Mouse (Mus musculus) neural tube, embryonic 13.5 days (tissue): Measurements from ENCODE around the gene Gm12216. TPM values are rescaled to one million over a fixed set of nuclear protein-coding genes. Genes with fewer than 3 reads are reported as not detected.
"Not testable (repeated sequence)": the region's sequence is repeated elsewhere in the genome, so short reads cannot be mapped to it uniquely, and the experiment has no call there.

ENCODE experiments used
- ATAC-seq: fragments of 200-750 bp; cut with Nextera tagmentation; 2 replicates; pipeline ENCODE4 v1.8.0; 2017; ENCODE audit warnings: low read depth, mild to moderate bottlenecking, moderate TSS enrichment, moderate library complexity
- H3K27ac ChIP-seq: fragments of 300-500 bp; sonication (generic); replicated peaks from 2 replicates; pipeline ENCODE4 v1.5.1; 2015; ENCODE audit warnings: moderate library complexity, mild to moderate bottlenecking, inconsistent platforms
- H3K27me3 ChIP-seq: fragments of 300-500 bp; sonication (generic); 2 replicates; pipeline ENCODE4 v1.6.1; 2015; ENCODE audit warnings: mild to moderate bottlenecking, inconsistent platforms
- H3K36me3 ChIP-seq: fragments of 300-500 bp; sonication (generic); 2 replicates; pipeline ENCODE4 v1.6.1; 2015; ENCODE audit warnings: mild to moderate bottlenecking, inconsistent platforms
- H3K4me1 ChIP-seq: fragments of 300-500 bp; sonication (generic); replicated peaks from 2 replicates; pipeline ENCODE4 v1.6.1; 2015; ENCODE audit warnings: inconsistent platforms
- H3K4me2 ChIP-seq: fragments of 300-500 bp; sonication (generic); 2 replicates; pipeline ENCODE4 v1.6.1; 2015; ENCODE audit warnings: inconsistent platforms, mild to moderate bottlenecking, moderate library complexity
- H3K4me3 ChIP-seq: fragments of 300-500 bp; sonication (generic); 2 replicates; pipeline ENCODE4 v1.5.1; 2015; ENCODE audit warnings: mild to moderate bottlenecking, inconsistent platforms
- H3K9ac ChIP-seq: fragments of 300-500 bp; sonication (generic); 2 replicates; pipeline ENCODE4 v1.6.1; 2015; ENCODE audit warnings: moderate library complexity, mild to moderate bottlenecking, inconsistent platforms
- H3K9me3 ChIP-seq: fragments of 300-500 bp; sonication (generic); 2 replicates; pipeline ENCODE4 v1.6.1; 2016; ENCODE audit warnings: inconsistent platforms
- WGBS: fragments of 180-500 bp; shearing (Covaris S2); methylation state at CpG from one replicate; pipeline ENCODE4 v1.1.7; 2015; 5-methylcytosine and 5-hydroxymethylcytosine counted together
- polyA plus RNA-seq: library from polyadenylated mRNA; unstranded; fragments of >200 nt; fragmentation: Nextera tagmentation; extraction: Ambion mirVana; gene quantifications from 2 replicates; pipeline ENCODE4 v1.2.1, GENCODE M21; 2015

Gene Gm12216
- polyA plus RNA-seq, 1 experiment from 2014 or later: 1.6 TPM

DNA sequence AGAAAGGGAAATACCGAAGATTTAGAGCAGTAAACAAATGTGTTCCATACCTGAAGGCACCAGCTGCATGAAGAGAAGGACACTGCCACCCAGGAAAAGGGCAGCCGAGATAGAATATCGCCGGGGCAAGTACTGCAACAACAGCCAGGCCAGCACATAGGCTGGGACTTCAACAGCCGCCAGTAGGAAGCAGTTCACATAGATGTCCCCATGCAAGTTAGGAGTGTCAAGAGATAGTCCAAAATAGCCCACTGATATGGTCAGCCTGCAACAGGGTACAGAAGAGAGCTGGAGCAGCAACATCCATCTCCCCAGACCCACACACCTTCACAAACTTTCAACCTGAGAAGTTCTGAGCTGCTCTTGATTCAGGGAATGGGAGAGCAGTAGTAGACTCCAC is 10.1 kb upstream of the Gm12216 start:
- Histone ChIP-seq H3K4me2 (no peak overlapping the region), H3K9ac (no peak overlapping the region), H3K36me3 (peaks cover 43% of the 10 kb centered on the region), H3K4me1 (no peaks in the 10 kb centered on the region), H3K27ac (no peak overlapping the region), H3K4me3 (no peak overlapping the region), H3K27me3 (no peaks in the 10 kb centered on the region), H3K9me3 (no peaks in the 10 kb centered on the region)
- 88% methylated on average over 5 of the region's 5 CpGs for whole genome bisulfite sequencing
- ATAC-seq: no peak

DNA sequence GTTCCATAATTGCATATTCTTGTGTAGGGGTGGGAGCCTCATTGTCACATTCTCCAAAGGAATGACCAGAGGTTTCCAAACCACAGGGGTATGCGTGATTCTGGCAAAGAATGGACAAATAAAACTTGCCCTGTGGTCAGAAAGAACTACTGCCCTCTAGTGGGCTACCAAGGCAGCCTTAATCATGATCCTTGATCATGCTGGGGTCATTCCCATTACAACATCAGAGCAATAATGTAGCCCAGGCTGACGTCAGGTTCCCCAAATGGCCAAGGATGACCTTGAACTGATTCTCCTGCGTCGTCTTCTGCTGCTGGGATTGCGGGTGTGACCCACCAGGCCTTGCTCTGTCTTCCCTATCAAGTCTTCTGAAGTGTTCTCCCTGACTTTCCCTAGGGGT is 9.3 kb upstream of the Gm12216 start:
- H3K9me3 ChIP-seq, H3K4me3 ChIP-seq, H3K4me2 ChIP-seq, H3K27ac ChIP-seq, H3K4me1 ChIP-seq, H3K9ac ChIP-seq, ATAC-seq, H3K27me3 ChIP-seq: not testable (repeated sequence)
- 53% methylated on average over 5 of the region's 5 CpGs for WGBS
- peaks cover 43% of the 10 kb centered on the region for H3K36me3 ChIP-seq

DNA sequence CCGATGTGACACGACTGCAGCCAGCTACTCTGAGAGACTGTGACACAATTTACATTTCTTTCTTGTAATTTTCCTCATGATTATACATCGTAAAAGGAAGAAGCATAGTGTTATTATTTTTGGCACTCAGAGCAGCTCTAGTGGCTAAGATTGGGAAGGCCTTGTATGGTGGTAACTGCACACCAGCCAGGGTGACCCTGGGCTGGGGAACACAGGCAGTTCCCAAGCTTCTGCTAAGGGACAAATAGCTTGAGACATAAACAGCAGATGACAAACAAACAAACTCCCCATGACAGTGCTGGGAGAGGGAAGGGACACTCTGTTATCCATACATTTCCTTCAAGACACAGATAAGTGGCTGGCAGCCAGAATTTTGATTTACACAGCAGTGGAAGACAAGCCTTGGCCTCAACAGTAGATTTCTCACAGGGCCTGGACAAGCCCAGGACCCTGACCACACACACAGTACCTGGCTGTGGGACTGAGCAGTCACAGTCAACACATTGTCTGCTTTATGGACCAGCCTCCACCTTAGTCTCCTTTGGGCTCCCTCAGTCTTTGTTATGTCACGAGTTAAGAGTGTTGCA is 5.8 kb upstream of the Gm12216 start:
- not testable (repeated sequence) for ATAC-seq, H3K9ac ChIP-seq, H3K27ac ChIP-seq, H3K27me3 ChIP-seq, H3K9me3 ChIP-seq, H3K4me2 ChIP-seq, H3K4me3 ChIP-seq, H3K4me1 ChIP-seq
- WGBS: 67% methylated on average over 3 of the region's 4 CpGs
- H3K36me3 ChIP-seq: peaks cover 10% of the 10 kb centered on the region

DNA sequence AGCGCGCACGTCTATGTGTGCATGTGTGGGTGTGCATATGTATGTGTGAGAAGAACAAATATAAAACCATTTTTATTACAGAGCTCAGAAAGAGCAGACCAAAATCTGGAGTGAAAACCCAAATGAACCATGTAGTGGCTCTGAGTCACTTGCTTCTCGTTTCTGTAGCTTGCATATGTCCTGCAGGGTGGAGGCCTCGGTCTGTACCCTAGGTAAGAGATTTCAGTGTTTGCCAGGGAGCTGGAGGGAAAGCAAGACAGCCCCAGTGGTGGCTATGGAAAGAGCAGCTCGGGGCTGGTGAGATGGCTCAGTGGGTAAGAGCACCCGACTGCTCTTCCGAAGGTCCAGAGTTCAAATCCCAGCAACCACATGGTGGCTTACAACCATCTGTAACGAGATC is 1.9 kb upstream of the Gm12216 start:
- ATAC-seq, H3K36me3 ChIP-seq, H3K9me3 ChIP-seq, H3K27me3 ChIP-seq, H3K9ac ChIP-seq, H3K27ac ChIP-seq, H3K4me1 ChIP-seq, H3K4me3 ChIP-seq, H3K4me2 ChIP-seq: not testable (repeated sequence)
- 84% methylated on average over 6 of the region's 9 CpGs for WGBS

DNA sequence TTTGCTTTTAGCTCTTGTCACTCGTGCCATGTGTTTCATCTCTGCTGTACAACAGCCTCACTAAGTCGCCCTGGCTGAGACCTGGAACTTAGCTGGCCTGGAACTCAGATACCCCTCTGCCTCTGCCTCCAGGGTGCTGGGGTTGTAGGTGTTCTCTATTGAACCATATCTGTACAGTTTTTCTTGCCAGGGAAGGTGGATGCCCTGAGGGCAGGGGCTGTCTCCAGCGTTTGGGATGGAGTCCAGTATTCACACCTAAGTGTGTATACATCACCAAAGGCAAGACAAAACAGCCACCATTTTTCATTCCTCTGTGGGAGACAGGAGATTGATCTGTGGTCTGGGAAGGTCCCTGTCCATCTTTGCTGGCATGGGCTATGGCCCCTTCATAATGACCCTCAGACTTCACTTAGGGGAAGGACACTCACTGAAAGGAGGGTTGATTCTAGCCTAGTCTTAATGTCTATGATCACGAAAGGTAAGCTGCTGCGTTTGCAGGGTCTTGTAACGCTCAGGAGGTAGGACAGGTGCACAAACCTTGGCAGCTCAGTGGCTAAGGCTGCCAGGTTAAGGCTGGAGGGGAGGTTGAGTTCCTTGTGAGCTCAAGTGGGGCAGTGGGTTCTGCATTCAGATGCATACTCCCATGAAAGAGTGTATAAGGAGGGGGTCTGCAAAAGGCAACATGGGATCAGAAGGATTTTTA is 847 bp downstream of the Gm12216 start:
- Histone ChIP-seq H3K9me3 (no peaks in the 10 kb centered on the region), H3K27me3 (peaks cover 9% of the 10 kb centered on the region), H3K27ac (no peak overlapping the region), H3K4me2 (peak overlapping the region; percentile 64), H3K36me3 (no peaks in the 10 kb centered on the region), H3K4me3 (no peak overlapping the region), H3K4me1 (peaks cover 4% of the 10 kb centered on the region; the same call in 1 of the 2 replicates), H3K9ac (no peak overlapping the region)
- ATAC-seq: no peak
- WGBS: 84% methylated on average over 6 of the region's 6 CpGs

DNA sequence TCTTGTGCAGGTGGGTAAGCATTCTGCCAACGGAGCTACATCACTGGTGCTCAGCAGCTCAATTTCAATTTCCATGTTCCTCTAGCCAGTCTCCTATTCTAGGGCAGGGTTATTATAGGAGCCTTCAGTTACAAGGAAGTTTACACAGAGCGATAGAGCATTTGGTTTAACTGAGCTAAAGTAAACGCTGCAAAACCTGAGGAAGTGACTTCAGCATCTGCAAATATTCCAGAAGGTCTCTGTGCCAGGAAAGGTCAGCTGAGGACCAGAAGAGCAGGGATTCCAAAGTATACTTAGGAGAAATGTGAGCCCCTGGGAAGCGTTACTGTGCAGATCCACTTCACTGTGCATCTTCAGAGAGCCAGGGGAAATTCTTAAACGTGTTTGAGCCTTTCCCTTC is 5.4 kb downstream of the Gm12216 start:
- Histone ChIP-seq H3K9ac (no peak overlapping the region), H3K9me3 (no peaks in the 10 kb centered on the region), H3K4me2 (no peak overlapping the region), H3K4me1 (peaks cover 4% of the 10 kb centered on the region), H3K36me3 (no peaks in the 10 kb centered on the region), H3K4me3 (no peak overlapping the region), H3K27me3 (peaks cover 9% of the 10 kb centered on the region), H3K27ac (no peak overlapping the region)
- 60% methylated on average over 5 of the region's 5 CpGs for WGBS
- no peak for ATAC-seq

DNA sequence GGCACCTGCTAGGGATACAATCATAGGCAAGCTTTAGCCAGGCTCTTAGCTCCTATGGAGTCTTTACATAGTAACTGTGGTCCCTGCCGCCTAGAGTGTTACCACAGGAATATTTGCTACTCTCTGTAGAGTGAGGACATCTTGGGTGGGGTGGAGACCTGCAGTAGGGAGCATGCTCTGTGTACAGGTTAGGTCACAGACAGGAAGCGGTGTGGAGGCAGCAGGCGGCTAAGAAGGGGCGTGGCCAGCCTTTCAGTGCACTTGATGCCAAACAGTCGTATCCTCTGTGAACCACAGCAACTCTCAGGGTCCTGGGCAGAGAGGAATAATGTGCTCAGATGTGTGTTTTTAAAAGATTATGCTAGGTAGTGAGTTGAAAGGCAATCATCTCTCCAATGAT is 7.3 kb downstream of the Gm12216 start:
- no peaks in the 10 kb centered on the region for H3K36me3 ChIP-seq
- H3K4me2 ChIP-seq: no peak overlapping the region
- no peak for ATAC-seq
- H3K4me1 ChIP-seq: peaks cover 4% of the 10 kb centered on the region
- H3K27ac ChIP-seq: no peak overlapping the region
- H3K9ac ChIP-seq: no peak overlapping the region
- H3K27me3 ChIP-seq: no peaks in the 10 kb centered on the region; the same call in 1 of the 2 replicates
- no peak overlapping the region for H3K4me3 ChIP-seq
- WGBS: 51% methylated on average over 5 of the region's 5 CpGs
- no peaks in the 10 kb centered on the region for H3K9me3 ChIP-seq

DNA sequence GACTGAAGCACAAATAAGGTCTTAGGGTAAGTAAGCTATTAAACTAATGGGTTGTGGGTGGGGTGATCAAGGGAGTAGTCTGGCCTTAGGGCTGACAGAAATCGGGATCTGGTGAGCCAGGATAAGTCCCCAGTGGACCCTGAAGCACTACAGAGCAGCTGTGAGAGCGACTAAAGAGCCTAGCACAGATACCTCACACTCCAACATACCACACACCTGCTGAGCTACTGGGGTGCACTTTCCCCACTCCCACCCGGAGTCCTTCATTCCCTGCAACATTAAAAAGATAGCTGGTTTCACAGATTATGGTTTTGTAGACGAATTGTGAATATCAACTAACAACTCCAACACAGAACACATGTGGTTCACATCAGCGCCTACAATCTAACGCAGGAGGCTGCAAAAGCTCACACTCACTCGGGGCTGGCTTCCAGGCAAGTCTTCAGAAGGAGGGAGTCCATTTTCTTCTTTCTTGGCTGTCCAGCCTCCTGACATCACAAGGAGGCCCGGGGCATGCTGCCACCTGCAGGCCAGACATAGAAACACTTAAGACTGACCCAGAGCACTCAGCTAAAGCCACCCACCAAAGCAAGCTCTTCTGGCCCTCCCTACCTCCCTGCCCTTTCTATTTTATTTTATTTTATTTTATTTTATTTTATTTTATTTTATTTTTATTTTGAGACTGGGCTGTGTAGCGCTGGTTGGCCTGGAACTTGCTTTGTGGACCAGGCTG is 9.3 kb downstream of the Gm12216 start:
- H3K27ac ChIP-seq: no peak overlapping the region; the same call in 1 of the 2 replicates
- no peaks in the 10 kb centered on the region for H3K9me3 ChIP-seq
- H3K4me3 ChIP-seq: no peak overlapping the region
- H3K4me2 ChIP-seq: peak overlapping the region; percentile 21; the same call in 1 of the 2 replicates
- no peaks in the 10 kb centered on the region for H3K36me3 ChIP-seq
- 31% methylated on average over 9 of the region's 9 CpGs for WGBS
- H3K9ac ChIP-seq: no peak overlapping the region
- no peaks in the 10 kb centered on the region; the same call in 1 of the 2 replicates for H3K27me3 ChIP-seq
- peaks cover 4% of the 10 kb centered on the region for H3K4me1 ChIP-seq
- ATAC-seq: peak; percentile 63

DNA sequence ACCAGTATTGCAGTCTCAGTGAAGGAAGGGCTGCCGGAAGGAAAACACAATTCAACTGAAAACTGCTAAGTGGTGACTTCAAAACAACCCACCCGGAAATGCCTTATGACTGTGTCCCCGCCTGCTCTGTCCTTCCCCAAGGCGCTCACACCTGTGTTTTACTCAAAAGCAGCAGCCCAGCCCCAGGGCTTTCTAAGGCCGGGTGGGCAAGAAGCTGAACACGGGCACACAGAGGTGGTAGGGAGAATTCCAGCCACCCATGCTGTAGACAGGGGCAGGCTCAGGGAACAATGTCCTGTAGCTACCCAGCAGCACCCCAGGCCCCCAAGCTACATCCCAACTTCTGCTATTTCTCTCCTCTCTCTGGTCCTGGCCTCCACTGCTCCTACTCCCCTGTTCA is 13.4 kb downstream of the Gm12216 start:
- no peak overlapping the region for H3K4me2 ChIP-seq
- no peak for ATAC-seq
- H3K9me3 ChIP-seq: no peaks in the 10 kb centered on the region
- H3K27ac ChIP-seq: no peak overlapping the region
- H3K36me3 ChIP-seq: no peaks in the 10 kb centered on the region
- no peak overlapping the region for H3K9ac ChIP-seq
- H3K4me1 ChIP-seq: peaks cover 4% of the 10 kb centered on the region
- 81% methylated on average over 6 of the region's 6 CpGs for WGBS
- no peaks in the 10 kb centered on the region for H3K27me3 ChIP-seq
- no peak overlapping the region for H3K4me3 ChIP-seq

DNA sequence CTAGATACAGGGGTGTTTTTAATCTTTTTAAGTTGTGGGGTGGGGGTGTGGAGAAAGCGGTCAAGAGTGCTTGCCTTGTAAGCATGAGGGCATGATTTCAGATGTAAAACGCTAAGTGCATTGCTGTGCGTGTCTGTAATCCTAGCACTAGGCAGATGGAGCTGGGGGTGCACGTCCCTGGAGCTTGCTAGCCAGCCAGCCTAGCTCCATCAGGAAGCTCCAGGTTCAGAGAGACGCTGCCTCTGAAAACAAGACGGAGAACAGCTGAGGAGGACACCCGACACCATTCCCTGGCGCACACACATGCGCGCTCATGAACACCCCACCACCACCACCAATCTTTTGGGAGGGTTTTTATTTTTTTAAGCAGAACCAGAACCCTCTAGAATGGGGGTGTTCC is 15.9 kb downstream of the Gm12216 start:
- Histone ChIP-seq H3K9me3 (no peaks in the 10 kb centered on the region), H3K9ac (no peak overlapping the region), H3K27ac (no peak overlapping the region), H3K27me3 (no peaks in the 10 kb centered on the region), H3K4me1 (no peaks in the 10 kb centered on the region), H3K4me3 (no peak overlapping the region), H3K4me2 (no peak overlapping the region), H3K36me3 (no peaks in the 10 kb centered on the region)
- no peak for ATAC-seq
- whole genome bisulfite sequencing: 67% methylated on average over 10 of the region's 10 CpGs

DNA sequence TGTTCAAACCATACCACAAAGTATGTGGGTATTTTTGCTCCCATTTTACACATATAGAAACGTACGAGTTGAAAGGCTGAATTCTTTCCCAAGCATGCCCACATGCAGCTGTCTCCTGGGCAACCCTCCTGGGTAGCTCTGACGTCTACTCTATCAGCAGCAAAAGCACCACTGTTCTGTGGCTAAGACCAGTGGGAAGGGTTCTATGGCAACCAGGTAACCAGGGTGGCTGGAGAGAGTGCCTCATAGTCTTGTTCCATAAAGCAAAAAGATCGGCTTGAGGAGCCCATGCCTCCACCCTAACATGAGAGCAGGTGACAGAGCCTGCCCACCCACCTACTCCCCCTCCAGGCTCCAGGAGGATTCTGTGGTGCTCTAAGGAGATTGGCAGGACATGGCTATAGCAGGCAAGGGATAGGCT is 16.9 kb downstream of the Gm12216 start:
- H3K4me2 ChIP-seq: no peak overlapping the region
- no peaks in the 10 kb centered on the region for H3K4me1 ChIP-seq
- no peaks in the 10 kb centered on the region for H3K36me3 ChIP-seq
- 42% methylated on average over 4 of the region's 4 CpGs for WGBS
- ATAC-seq: no peak
- H3K27ac ChIP-seq: no peak overlapping the region
- no peaks in the 10 kb centered on the region for H3K27me3 ChIP-seq
- no peak overlapping the region for H3K9ac ChIP-seq
- no peaks in the 10 kb centered on the region for H3K9me3 ChIP-seq
- H3K4me3 ChIP-seq: no peak overlapping the region

DNA sequence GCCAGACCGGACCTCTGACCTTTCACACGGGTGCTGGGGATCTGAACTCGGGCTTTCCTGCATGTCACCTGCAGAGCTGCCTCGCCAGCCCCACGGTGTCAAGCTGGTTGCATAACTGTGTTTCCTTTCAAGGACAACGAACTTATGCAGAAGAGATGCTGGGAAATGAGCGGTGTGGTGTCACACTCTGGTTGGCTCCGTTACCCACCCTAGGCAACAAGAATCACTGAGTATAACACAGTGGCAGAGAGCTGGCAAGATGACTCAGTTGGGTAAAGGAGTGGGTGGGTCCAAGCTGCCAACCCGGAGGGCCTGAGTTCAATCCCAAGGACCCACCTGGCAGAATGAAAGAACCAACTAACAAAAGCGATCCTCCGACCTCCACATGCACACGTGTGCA is 17.5 kb downstream of the Gm12216 start:
- no peak overlapping the region for H3K4me3 ChIP-seq
- 88% methylated on average over 12 of the region's 12 CpGs for WGBS
- no peaks in the 10 kb centered on the region for H3K36me3 ChIP-seq
- no peaks in the 10 kb centered on the region for H3K27me3 ChIP-seq
- no peaks in the 10 kb centered on the region for H3K9me3 ChIP-seq
- no peak overlapping the region for H3K4me2 ChIP-seq
- H3K9ac ChIP-seq: no peak overlapping the region
- no peak for ATAC-seq
- no peaks in the 10 kb centered on the region for H3K4me1 ChIP-seq
- no peak overlapping the region for H3K27ac ChIP-seq
